Mouse (Mus musculus): ENCODE results near the gene Sap18. TPM values are rescaled to one million over a fixed set of nuclear protein-coding genes. Genes with fewer than 3 reads are reported as not detected.

The Sap18 gene
- polyA plus RNA-seq, 1 experiment from 2014 or later = 28.3 TPM

DNA sequence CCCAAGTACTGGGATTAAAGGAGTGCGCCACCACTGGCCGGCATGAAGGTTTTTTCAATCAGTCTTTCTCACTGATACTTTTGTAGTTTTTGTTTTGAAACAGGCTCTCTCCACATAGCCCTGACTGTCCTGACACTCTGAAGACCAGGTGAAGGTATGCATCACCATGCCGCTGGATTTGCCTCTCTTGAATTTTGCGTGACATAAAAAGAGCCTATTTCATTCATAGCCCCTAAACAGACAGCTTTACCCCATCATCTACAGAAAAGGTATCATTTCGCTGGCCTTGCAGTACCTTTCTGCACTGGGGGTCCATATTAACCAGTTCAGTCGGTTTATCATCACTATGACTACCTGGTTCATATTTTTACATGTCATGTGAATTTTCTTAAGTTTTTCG is 429 bp upstream of the Sap18 start:
- Histone ChIP-seq H3K27me3 (ENCODE audit: insufficient read depth, low read length) (no peaks in the 10 kb centered on the region), H3K9me3 (ENCODE audit: low read depth, low read length) (no peaks in the 10 kb centered on the region), H3K4me3 (ENCODE audit: low read depth, low read length) (peak overlapping the region; percentile 77), H3K4me2 (peak overlapping the region; percentile 85), H3K9ac (peak overlapping the region; percentile 5; the same call in 1 of the 2 replicates), H3K4me1 (ENCODE audit: insufficient read depth) (peaks cover 3% of the 10 kb centered on the region; the same call in 1 of the 2 replicates), H3K27ac (ENCODE audit: low read depth) (no peak overlapping the region), H3K36me3 (ENCODE audit: insufficient read depth) (peaks cover 24% of the 10 kb centered on the region)
- ATAC-seq (ENCODE audit: insufficient read depth) = peak; percentile 37; the same call in 1 of the 2 replicates
- 10% methylated on average over 7 of the region's 7 CpGs for WGBS
- peak; percentile 17; the same call in 1 of the 2 replicates for TF ChIP-seq CTCF (IDR thresholded peaks at IDR 0.05; ENCODE audit: low read depth)
- peak; percentile 5 for DNase-seq

DNA sequence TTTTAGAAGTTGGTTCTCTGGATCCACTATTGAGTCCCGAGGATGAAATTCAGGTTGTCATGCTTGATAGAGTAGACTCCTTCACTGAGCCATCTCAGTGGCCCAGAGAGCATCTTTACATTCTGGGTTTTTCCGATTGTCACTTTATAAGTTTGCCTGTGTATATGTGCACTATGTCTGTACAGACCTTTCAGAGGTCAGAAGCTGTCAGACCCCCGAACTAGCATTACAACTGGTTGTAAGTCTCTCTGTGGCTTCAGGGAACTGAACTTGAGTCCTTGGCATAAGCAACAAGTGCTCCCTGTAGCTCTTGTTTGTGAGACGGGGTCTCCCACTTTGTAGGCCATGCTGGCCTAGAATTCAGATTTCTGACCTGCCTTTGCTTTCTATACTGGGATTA is 5.8 kb downstream of the Sap18 start:
- H3K27me3 ChIP-seq (ENCODE audit: insufficient read depth, low read length) = no peaks in the 10 kb centered on the region
- H3K27ac ChIP-seq (ENCODE audit: low read depth) = no peak overlapping the region
- no peak overlapping the region for H3K4me3 ChIP-seq (ENCODE audit: low read depth, low read length)
- H3K4me2 ChIP-seq = no peak overlapping the region
- TF ChIP-seq CTCF (IDR thresholded peaks at IDR 0.05; ENCODE audit: low read depth) = no peak
- peaks cover 3% of the 10 kb centered on the region; the same call in 1 of the 2 replicates for H3K4me1 ChIP-seq (ENCODE audit: insufficient read depth)
- WGBS = 84% methylated on average over 4 of the region's 4 CpGs
- no peaks in the 10 kb centered on the region for H3K9me3 ChIP-seq (ENCODE audit: low read depth, low read length)
- no peak overlapping the region for H3K9ac ChIP-seq
- DNase-seq = no peak
- ATAC-seq (ENCODE audit: insufficient read depth) = no peak
- peaks cover 84% of the 10 kb centered on the region for H3K36me3 ChIP-seq (ENCODE audit: insufficient read depth)

DNA sequence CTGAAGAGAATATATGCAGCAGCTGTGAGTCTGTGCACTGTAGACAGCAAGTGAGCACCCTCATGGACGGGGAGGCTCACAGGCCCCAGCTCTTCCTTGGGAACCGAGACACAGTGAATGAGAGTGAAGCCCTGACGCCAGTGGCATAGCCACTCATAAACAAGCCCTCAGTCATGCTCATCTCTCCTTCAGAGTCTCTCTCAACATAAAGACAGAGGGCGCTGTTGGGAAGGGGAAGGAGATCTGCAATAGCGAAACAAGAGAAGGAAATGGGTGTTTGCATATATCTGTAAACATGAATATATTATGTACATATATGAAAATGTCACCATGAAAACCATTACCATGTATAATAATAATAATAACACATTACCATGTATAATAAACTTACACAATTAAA is 10.6 kb downstream of the Sap18 start:
- no peaks in the 10 kb centered on the region for H3K4me1 ChIP-seq (ENCODE audit: insufficient read depth)
- WGBS = 71% methylated on average over 5 of the region's 5 CpGs

DNA sequence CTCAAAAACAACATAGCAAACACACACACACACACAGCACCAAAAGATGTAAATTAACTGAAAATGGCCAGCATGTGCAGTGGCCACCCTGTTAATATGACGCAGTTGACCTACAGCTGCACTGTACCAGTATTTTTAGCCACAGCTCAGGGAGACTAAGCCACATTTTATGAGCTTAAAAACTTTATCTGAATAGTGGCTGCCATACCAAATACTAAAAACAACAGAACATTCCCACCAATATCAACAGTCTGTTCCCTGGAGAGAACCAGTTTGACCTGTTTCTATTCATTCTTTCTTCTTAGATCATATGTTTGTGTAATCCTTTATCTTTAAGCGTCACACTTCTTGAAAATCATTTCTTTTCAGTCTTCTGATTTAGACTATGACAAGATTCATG is 12.9 kb downstream of the Sap18 start:
- Histone ChIP-seq H3K4me1 (ENCODE audit: insufficient read depth) (no peaks in the 10 kb centered on the region), H3K27ac (ENCODE audit: low read depth) (peak overlapping the region; percentile 30; the same call in 1 of the 2 replicates), H3K4me2 (no peak overlapping the region), H3K36me3 (ENCODE audit: insufficient read depth) (peaks cover 88% of the 10 kb centered on the region), H3K4me3 (ENCODE audit: low read depth, low read length) (no peak overlapping the region), H3K9me3 (ENCODE audit: low read depth, low read length) (no peaks in the 10 kb centered on the region), H3K27me3 (ENCODE audit: insufficient read depth, low read length) (no peaks in the 10 kb centered on the region), H3K9ac (no peak overlapping the region)
- 76% methylated on average over 2 of the region's 2 CpGs for WGBS
- ATAC-seq (ENCODE audit: insufficient read depth) (no peak), DNase-seq (no peak)
- TF ChIP-seq CTCF (IDR thresholded peaks at IDR 0.05; ENCODE audit: low read depth) = no peak

More for the DNA sequence above, 10.6 kb downstream of the Sap18 start:
- Histone ChIP-seq H3K4me2 (no peak overlapping the region), H3K4me3 (ENCODE audit: low read depth, low read length) (no peak overlapping the region), H3K9me3 (ENCODE audit: low read depth, low read length) (no peaks in the 10 kb centered on the region), H3K27me3 (ENCODE audit: insufficient read depth, low read length) (no peaks in the 10 kb centered on the region), H3K9ac (no peak overlapping the region), H3K36me3 (ENCODE audit: insufficient read depth) (peaks cover 94% of the 10 kb centered on the region), H3K27ac (ENCODE audit: low read depth) (no peak overlapping the region)
- ATAC-seq (ENCODE audit: insufficient read depth) (no peak), DNase-seq (peak; percentile 63)
- peak; percentile 62 for TF ChIP-seq CTCF (IDR thresholded peaks at IDR 0.05; ENCODE audit: low read depth)

DNA sequence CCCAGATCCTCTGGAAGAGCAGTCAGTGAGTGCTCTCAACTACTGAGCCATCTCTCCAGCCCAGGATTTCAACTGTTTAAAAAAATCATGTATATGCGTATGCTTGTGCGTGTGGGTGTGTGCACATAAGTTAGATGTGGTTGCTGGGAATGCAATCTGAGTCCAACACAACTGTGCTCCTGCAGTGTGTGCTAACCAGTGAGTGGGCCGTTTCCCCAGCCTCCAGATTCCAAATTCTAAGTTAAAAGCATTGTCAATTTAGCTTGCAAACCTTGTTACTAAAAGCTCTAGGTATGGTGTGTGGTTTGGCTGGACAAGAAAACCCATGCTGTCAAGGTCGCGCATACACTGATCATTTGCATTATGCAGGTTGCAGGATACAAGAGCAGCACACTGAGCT is 13.9 kb downstream of the Sap18 start:
- peaks cover 87% of the 10 kb centered on the region for H3K36me3 ChIP-seq (ENCODE audit: insufficient read depth)
- no peaks in the 10 kb centered on the region for H3K27me3 ChIP-seq (ENCODE audit: insufficient read depth, low read length)
- H3K9ac ChIP-seq = no peak overlapping the region
- H3K4me1 ChIP-seq (ENCODE audit: insufficient read depth) = no peaks in the 10 kb centered on the region
- H3K4me2 ChIP-seq = no peak overlapping the region
- no peak overlapping the region for H3K4me3 ChIP-seq (ENCODE audit: low read depth, low read length)
- no peak for TF ChIP-seq CTCF (IDR thresholded peaks at IDR 0.05; ENCODE audit: low read depth)
- H3K27ac ChIP-seq (ENCODE audit: low read depth) = no peak overlapping the region
- 96% methylated on average over 5 of the region's 5 CpGs for WGBS
- DNase-seq = no peak
- no peaks in the 10 kb centered on the region for H3K9me3 ChIP-seq (ENCODE audit: low read depth, low read length)
- ATAC-seq (ENCODE audit: insufficient read depth) = no peak

DNA sequence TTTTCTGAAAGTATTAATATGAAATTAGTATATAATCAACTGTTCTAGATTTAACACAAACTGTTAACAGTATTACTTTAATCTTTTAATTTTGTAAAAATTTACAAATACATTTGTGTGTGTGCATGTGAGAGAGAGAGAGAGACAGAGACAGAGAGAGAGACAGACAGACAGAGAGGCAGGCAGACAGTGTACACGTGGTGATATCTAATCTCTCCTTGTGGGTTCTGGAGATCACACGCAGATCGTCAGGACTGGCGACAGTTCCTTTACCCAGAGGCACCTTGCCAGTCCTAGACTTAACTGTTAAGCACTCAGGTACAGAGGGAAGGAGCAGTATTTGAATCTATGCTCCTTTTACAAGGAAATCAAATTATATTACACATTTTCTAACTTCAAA is 22.9 kb downstream of the Sap18 start:
- TF ChIP-seq CTCF (IDR thresholded peaks at IDR 0.05; ENCODE audit: low read depth) = no peak
- Histone ChIP-seq H3K4me1 (ENCODE audit: insufficient read depth) (no peaks in the 10 kb centered on the region), H3K4me3 (ENCODE audit: low read depth, low read length) (no peak overlapping the region), H3K27me3 (ENCODE audit: insufficient read depth, low read length) (no peaks in the 10 kb centered on the region), H3K9me3 (ENCODE audit: low read depth, low read length) (no peaks in the 10 kb centered on the region), H3K9ac (no peak overlapping the region), H3K27ac (ENCODE audit: low read depth) (no peak overlapping the region), H3K36me3 (ENCODE audit: insufficient read depth) (peaks cover 73% of the 10 kb centered on the region), H3K4me2 (no peak overlapping the region)
- ATAC-seq (ENCODE audit: insufficient read depth) = no peak
- WGBS = 81% methylated on average over 4 of the region's 4 CpGs
- no peak for DNase-seq

DNA sequence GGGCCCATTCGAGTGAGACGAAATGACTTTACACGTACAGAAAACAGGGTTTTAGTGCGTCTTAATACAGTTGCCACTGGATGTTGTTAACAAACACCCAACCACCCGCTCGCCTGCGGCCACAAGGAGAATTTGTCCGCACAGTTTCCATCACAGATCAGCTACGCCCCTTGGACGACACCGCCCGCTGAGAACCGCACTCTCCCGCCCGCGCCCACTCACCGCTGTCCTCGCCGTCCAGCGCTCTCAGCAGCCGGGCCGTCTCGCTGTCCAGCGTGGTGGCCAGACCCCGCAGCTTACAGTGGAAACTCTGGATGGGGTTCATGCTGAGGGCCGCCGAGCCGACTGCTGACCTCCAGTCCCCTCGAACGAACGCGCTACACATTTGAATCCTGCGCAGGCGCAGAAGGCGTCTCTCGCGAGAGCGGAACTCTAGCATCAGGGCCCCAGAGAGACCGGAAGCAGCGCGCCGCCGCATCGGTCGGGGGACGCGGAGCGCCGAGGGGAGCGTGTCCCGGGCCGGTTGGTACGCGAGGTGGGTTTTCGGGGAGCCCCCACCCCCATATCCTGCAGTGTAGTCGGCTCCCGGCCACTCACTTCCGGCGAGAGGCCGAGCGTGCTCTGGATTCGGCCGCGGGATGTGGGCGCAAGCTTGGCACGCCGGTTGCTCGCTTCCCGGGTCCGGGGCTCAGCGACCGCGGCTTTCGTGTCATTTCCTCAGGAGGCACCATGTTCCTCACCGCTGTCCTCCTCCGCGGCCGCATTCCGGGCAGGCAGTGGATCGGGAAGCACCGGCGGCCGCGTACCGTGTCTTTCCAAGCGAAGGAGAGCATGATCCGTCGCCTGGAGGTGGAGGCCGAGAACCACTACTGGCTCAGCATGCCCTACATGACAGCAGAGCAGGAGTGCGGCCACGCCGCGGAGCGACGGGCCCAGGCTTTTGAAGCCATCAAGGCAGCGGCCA is 28.1 kb downstream of the Sap18 start, which contains the start of the genes Ska3 and Mrpl57:
Gene Ska3, minus strand, starts transcription at position 398 of the 964 bp plus-strand sequence.
Gene Mrpl57, plus strand, starts transcription at position 447 of the 964 bp plus-strand sequence.
- under 1% methylated on average over 96 of the region's 96 CpGs for WGBS
- peak within 1 kb of the TSS; percentile 80 for H3K4me3 ChIP-seq (ENCODE audit: low read depth, low read length)
- peak within 1 kb of the TSS; percentile 90 for H3K4me2 ChIP-seq
- H3K36me3 ChIP-seq (ENCODE audit: insufficient read depth) = peaks cover 27% of the 10 kb centered on the region
- H3K9ac ChIP-seq = peak within 1 kb of the TSS; percentile 86
- no peaks in the 10 kb centered on the region for H3K27me3 ChIP-seq (ENCODE audit: insufficient read depth, low read length)
- TF ChIP-seq CTCF (IDR thresholded peaks at IDR 0.05; ENCODE audit: low read depth) = peak; percentile 23; the same call in 1 of the 2 replicates
- H3K27ac ChIP-seq (ENCODE audit: low read depth) = peak within 1 kb of the TSS; percentile 94
- peak; percentile 99 for DNase-seq
- H3K4me1 ChIP-seq (ENCODE audit: insufficient read depth) = peaks cover 6% of the 10 kb centered on the region; the same call in 1 of the 2 replicates
- H3K9me3 ChIP-seq (ENCODE audit: low read depth, low read length) = no peaks in the 10 kb centered on the region
- peak; percentile 97 for ATAC-seq (ENCODE audit: insufficient read depth)

Data from lung, embryonic 14.5 days (tissue).